In genomic region chr4:138969736-138970135, GRCm38 (mm10) we compare ENCODE assay signal across 17 mouse cellular contexts. TPM values are rescaled to one million over a fixed set of nuclear protein-coding genes. Genes with fewer than 3 reads are reported as not detected.
DNase-seq lines count a peak whose midpoint lies in the region; ATAC-seq and TF ChIP-seq lines count a peak whose summit lies in the region.
"Had no signal": no experiment of that assay in that cellular context is flagged by ENCODE, and none has a peak within 500 bp of the region (broad histone marks: within the 10 kb centered on the region; RNA-seq: fewer than 3 reads in every experiment).

No protein-coding gene starts in this region.

- H3K9me3 ChIP-seq in kidney, embryonic 16.5 days (ENCODE audit: low read length), result no peaks in the 10 kb centered on the region
- H3K9me3 ChIP-seq in intestine, embryonic 16.5 days (ENCODE audit: control insufficient read depth, low read length), result no peaks in the 10 kb centered on the region
- H3K9me3 ChIP-seq in lung, postnatal 0 days (ENCODE audit: low read length), result no peaks in the 10 kb centered on the region
- H3K9me3 ChIP-seq in forebrain, postnatal 0 days (ENCODE audit: low read length), result no peaks in the 10 kb centered on the region
- no peaks in the 10 kb centered on the region for H3K9me3 ChIP-seq in hindbrain, embryonic 12.5 days (replicated peaks)
- H3K9me3 ChIP-seq: embryonic facial prominence, embryonic 12.5 days; liver, embryonic 13.5 days; midbrain, embryonic 10.5 days had no signal

- 43% methylated on average over 9 of the region's 9 CpGs for WGBS in kidney, embryonic 16.5 days
- WGBS in intestine, embryonic 16.5 days, result 27% methylated on average over 9 of the region's 9 CpGs
- 16% methylated on average over 9 of the region's 9 CpGs for whole genome bisulfite sequencing in lung, postnatal 0 days
- 49% methylated on average over 9 of the region's 9 CpGs for WGBS in forebrain, postnatal 0 days
- WGBS in hindbrain, embryonic 12.5 days, result 73% methylated on average over 9 of the region's 9 CpGs

- no peak overlapping the region for H3K4me2 ChIP-seq in kidney, embryonic 16.5 days (replicated peaks; ENCODE audit: low read depth, low read length)
- peak overlapping the region; percentile 46 for H3K4me2 ChIP-seq in intestine, embryonic 16.5 days (ENCODE audit: low read depth, low read length)
- H3K4me2 ChIP-seq in lung, postnatal 0 days (replicated peaks; ENCODE audit: low read depth, low read length), result peak overlapping the region; percentile 28; the same call in 1 of the 2 replicates
- no peak overlapping the region for H3K4me2 ChIP-seq in forebrain, postnatal 0 days (ENCODE audit: low read depth)
- H3K4me2 ChIP-seq in hindbrain, embryonic 12.5 days (replicated peaks), result no peak overlapping the region
- H3K4me2 ChIP-seq: embryonic facial prominence, embryonic 12.5 days; liver, embryonic 13.5 days had no signal

- no peak overlapping the region for H3K4me3 ChIP-seq in kidney, embryonic 16.5 days (ENCODE audit: low read length)
- peak overlapping the region; percentile 59 for H3K4me3 ChIP-seq in intestine, embryonic 16.5 days (ENCODE audit: low read length)
- H3K4me3 ChIP-seq in lung, postnatal 0 days (ENCODE audit: low read depth, low read length), result no peak overlapping the region
- H3K4me3 ChIP-seq in testis, adult 2 months (ENCODE audit: control insufficient read depth, low read depth, low read length), result no peak overlapping the region
- no peak overlapping the region for H3K4me3 ChIP-seq in forebrain, postnatal 0 days (ENCODE audit: low read depth, low read length)
- no peak overlapping the region for H3K4me3 ChIP-seq in hindbrain, embryonic 12.5 days
- H3K4me3 ChIP-seq: embryonic facial prominence, embryonic 12.5 days; heart, adult 2 months; liver, embryonic 13.5 days; midbrain, embryonic 10.5 days; myocyte had no signal

- DNase-seq in kidney, adult 8-10 months, result peak; percentile 33 to 44
- DNase-seq in lung, postnatal 0 days (ENCODE audit: low spot score), result peak; percentile 71
- DNase-seq in forebrain, postnatal 0 days, result no peak
- DNase-seq: heart, adult 2 months; liver, embryonic 13.5 days; thymus, postnatal 14 days had no signal

- peaks cover 26% of the 10 kb centered on the region for H3K4me1 ChIP-seq in kidney, embryonic 16.5 days (ENCODE audit: insufficient read depth, low read length)
- peaks cover 17% of the 10 kb centered on the region; the same call in 1 of the 2 replicates for H3K4me1 ChIP-seq in intestine, embryonic 16.5 days (ENCODE audit: control insufficient read depth, insufficient read depth, low read length)
- H3K4me1 ChIP-seq in lung, postnatal 0 days (ENCODE audit: insufficient read depth, low read depth, low read length), result no peaks in the 10 kb centered on the region; the same call in 1 of the 2 replicates
- H3K4me1 ChIP-seq in testis, adult 2 months (ENCODE audit: control insufficient read depth, insufficient read depth, low read length), result peaks cover 17% of the 10 kb centered on the region
- 0 out of 2 replicates have a peak, but pooled peaks cover 3% of the 10 kb centered on the region for H3K4me1 ChIP-seq in forebrain, postnatal 0 days (ENCODE audit: insufficient read depth)
- H3K4me1 ChIP-seq in hindbrain, embryonic 12.5 days, result peaks cover 16% of the 10 kb centered on the region

- no peak for ATAC-seq in kidney, embryonic 16.5 days (ENCODE audit: low FRiP score, low TSS enrichment)
- no peak for ATAC-seq in intestine, embryonic 16.5 days
- ATAC-seq in lung, postnatal 0 days, result 0 out of 2 replicates have a peak, but pooled peaks have one; percentile 3
- ATAC-seq in forebrain, postnatal 0 days, result no peak
- no peak for ATAC-seq in hindbrain, embryonic 12.5 days (ENCODE audit: low FRiP score)
- ATAC-seq: Patski had no signal

- H3K36me3 ChIP-seq in kidney, embryonic 16.5 days (ENCODE audit: insufficient read depth, low read length), result no peaks in the 10 kb centered on the region
- H3K36me3 ChIP-seq in intestine, embryonic 16.5 days (ENCODE audit: control insufficient read depth, insufficient read depth, low read length), result no peaks in the 10 kb centered on the region
- H3K36me3 ChIP-seq in lung, postnatal 0 days (ENCODE audit: insufficient read depth, low read length), result no peaks in the 10 kb centered on the region
- H3K36me3 ChIP-seq in testis, adult 2 months (ENCODE audit: control insufficient read depth, insufficient read depth, low read length), result no peaks in the 10 kb centered on the region
- no peaks in the 10 kb centered on the region for H3K36me3 ChIP-seq in forebrain, postnatal 0 days (ENCODE audit: insufficient read depth)
- H3K36me3 ChIP-seq in hindbrain, embryonic 12.5 days, result no peaks in the 10 kb centered on the region
- H3K36me3 ChIP-seq: embryonic facial prominence, embryonic 12.5 days; liver, embryonic 13.5 days; midbrain, embryonic 10.5 days had no signal

- no peak overlapping the region for H3K9ac ChIP-seq in kidney, embryonic 16.5 days (replicated peaks; ENCODE audit: low read length)
- H3K9ac ChIP-seq in intestine, embryonic 16.5 days (ENCODE audit: low read depth, low read length), result peak overlapping the region; percentile 83
- no peak overlapping the region for H3K9ac ChIP-seq in lung, postnatal 0 days (replicated peaks; ENCODE audit: low read depth)
- H3K9ac ChIP-seq in forebrain, postnatal 0 days, result no peak overlapping the region
- no peak overlapping the region for H3K9ac ChIP-seq in hindbrain, embryonic 12.5 days
- H3K9ac ChIP-seq: embryonic facial prominence, embryonic 12.5 days; liver, embryonic 13.5 days had no signal

- TF ChIP-seq EP300 in lung, postnatal 0 days (IDR thresholded peaks at IDR 0.05), result no peak

- no peak for TF ChIP-seq CTCF in lung, postnatal 0 days (IDR thresholded peaks at IDR 0.05)
- no peak for TF ChIP-seq CTCF in testis, adult 2 months (IDR thresholded peaks at IDR 0.05; ENCODE audit: control insufficient read depth, insufficient read depth, insufficient replicate concordance, low read depth, low read length)
- TF ChIP-seq CTCF in forebrain, postnatal 0 days (IDR thresholded peaks at IDR 0.05; ENCODE audit: low read depth), result no peak

- H3K27me3 ChIP-seq in kidney, embryonic 16.5 days (ENCODE audit: insufficient read depth, low read length), result no peaks in the 10 kb centered on the region
- H3K27me3 ChIP-seq in intestine, embryonic 16.5 days (replicated peaks; ENCODE audit: control insufficient read depth, insufficient read depth, low read length), result no peaks in the 10 kb centered on the region
- H3K27me3 ChIP-seq in lung, postnatal 0 days (replicated peaks; ENCODE audit: insufficient read depth, low read length), result no peaks in the 10 kb centered on the region
- no peaks in the 10 kb centered on the region for H3K27me3 ChIP-seq in testis, adult 2 months (ENCODE audit: control insufficient read depth, insufficient read depth, low read length)
- H3K27me3 ChIP-seq in forebrain, postnatal 0 days (ENCODE audit: insufficient read depth, low read length), result no peaks in the 10 kb centered on the region
- H3K27me3 ChIP-seq in hindbrain, embryonic 12.5 days, result peaks cover 9% of the 10 kb centered on the region
- H3K27me3 ChIP-seq: embryonic facial prominence, embryonic 12.5 days; liver, embryonic 13.5 days had no signal

- TF ChIP-seq POLR2A in testis, adult 2 months (IDR thresholded peaks at IDR 0.05; ENCODE audit: control insufficient read depth, low read depth, low read length), result no peak

- no peak overlapping the region for H3K27ac ChIP-seq in kidney, embryonic 16.5 days (ENCODE audit: low read length)
- H3K27ac ChIP-seq in intestine, embryonic 16.5 days (ENCODE audit: low read length), result peak overlapping the region; percentile 96
- peak overlapping the region; percentile 59 for H3K27ac ChIP-seq in lung, postnatal 0 days (ENCODE audit: low read length)
- H3K27ac ChIP-seq in testis, adult 2 months (ENCODE audit: control insufficient read depth, insufficient read depth, low read depth, low read length), result peak overlapping the region; percentile 47; the same call in 1 of the 2 replicates
- no peak overlapping the region for H3K27ac ChIP-seq in forebrain, postnatal 0 days (ENCODE audit: low read depth, low read length)
- H3K27ac ChIP-seq in hindbrain, embryonic 12.5 days, result no peak overlapping the region
- H3K27ac ChIP-seq: embryonic facial prominence, embryonic 12.5 days; heart, adult 2 months; liver, embryonic 13.5 days; midbrain, embryonic 10.5 days had no signal

RNA-seq across cellular contexts. Expression of gene Rnf186, which starts 2.8 kb away (rescaled TPM):
- 9.8 and 11.0 TPM in 2 replicates for polyA plus RNA-seq in kidney, embryonic 16.5 days (2015; fragmentation: Nextera tagmentation; extraction: Ambion mirVana)
- 106 and 121 TPM in 2 replicates for polyA plus RNA-seq in intestine, embryonic 16.5 days (2015; fragmentation: Nextera tagmentation; extraction: Ambion mirVana)
- 17.9 and 21.6 TPM in 2 replicates for polyA plus RNA-seq in lung, postnatal 0 days (2015; fragmentation: Nextera tagmentation; extraction: Ambion mirVana)
- polyA plus RNA-seq in testis, adult 2 months (2012; rRNA removed), result 0.46 TPM in 1 of 2 replicates, not detected in the other
- total RNA-seq in forebrain, postnatal 0 days (2014; rRNA removed), result not detected in 2 replicates
- not detected in 2 replicates for polyA plus RNA-seq in forebrain, postnatal 0 days (2015; fragmentation: Nextera tagmentation; extraction: Ambion mirVana)
- polyA plus RNA-seq in hindbrain, embryonic 12.5 days (2016; fragmentation: Nextera tagmentation; extraction: Ambion mirVana), result not detected in 2 replicates
- total RNA-seq: heart, adult 2 months; layer of hippocampus, postnatal 14 days; left cerebral cortex, postnatal 36 days had no signal
- polyA plus RNA-seq: embryonic facial prominence, embryonic 12.5 days; hindbrain, embryonic 11.5 days; midbrain, embryonic 10.5 days; myocyte; Patski had no signal

RNA-seq across cellular contexts. Expression of gene Tmco4, which starts 3.0 kb away (rescaled TPM):
- polyA plus RNA-seq in kidney, embryonic 16.5 days (2015; fragmentation: Nextera tagmentation; extraction: Ambion mirVana), result 8.8 and 8.9 TPM in 2 replicates
- polyA plus RNA-seq in intestine, embryonic 16.5 days (2015; fragmentation: Nextera tagmentation; extraction: Ambion mirVana), result 16.3 and 17.1 TPM in 2 replicates
- 8.3 and 8.5 TPM in 2 replicates for polyA plus RNA-seq in lung, postnatal 0 days (2015; fragmentation: Nextera tagmentation; extraction: Ambion mirVana)
- polyA plus RNA-seq in testis, adult 2 months (2012; rRNA removed), result 3.3 and 3.4 TPM in 2 replicates
- total RNA-seq in forebrain, postnatal 0 days (2014; rRNA removed), result 1.5 and 4.0 TPM in 2 replicates
- polyA plus RNA-seq in forebrain, postnatal 0 days (2015; fragmentation: Nextera tagmentation; extraction: Ambion mirVana), result 1.4 and 1.5 TPM in 2 replicates
- polyA plus RNA-seq in hindbrain, embryonic 12.5 days (2016; fragmentation: Nextera tagmentation; extraction: Ambion mirVana), result 1.1 and 1.4 TPM in 2 replicates

RNA-seq across cellular contexts. Expression of gene Otud3, which starts 56.0 kb away (rescaled TPM):
- 3.0 and 3.6 TPM in 2 replicates for polyA plus RNA-seq in kidney, embryonic 16.5 days (2015; fragmentation: Nextera tagmentation; extraction: Ambion mirVana)
- 4.4 and 4.6 TPM in 2 replicates for polyA plus RNA-seq in intestine, embryonic 16.5 days (2015; fragmentation: Nextera tagmentation; extraction: Ambion mirVana)
- polyA plus RNA-seq in lung, postnatal 0 days (2015; fragmentation: Nextera tagmentation; extraction: Ambion mirVana), result 3.7 and 4.0 TPM in 2 replicates
- polyA plus RNA-seq in testis, adult 2 months (2012; rRNA removed), result 74.6 and 80.0 TPM in 2 replicates
- total RNA-seq in forebrain, postnatal 0 days (2014; rRNA removed), result 10.5 and 13.1 TPM in 2 replicates
- 2.6 and 2.8 TPM in 2 replicates for polyA plus RNA-seq in forebrain, postnatal 0 days (2015; fragmentation: Nextera tagmentation; extraction: Ambion mirVana)
- polyA plus RNA-seq in hindbrain, embryonic 12.5 days (2016; fragmentation: Nextera tagmentation; extraction: Ambion mirVana), result 3.3 and 4.0 TPM in 2 replicates

Comparison
In these comparisons a context has a peak if more than half of its experiments do, and no peak if none do; other contexts are left out.
1. H3K27ac ChIP-seq: peak in intestine, embryonic 16.5 days (single experiment), lung, postnatal 0 days (single experiment) and testis, adult 2 months (single experiment); none in kidney, embryonic 16.5 days (single experiment), forebrain, postnatal 0 days (single experiment) and hindbrain, embryonic 12.5 days (single experiment).
2. H3K4me2 ChIP-seq: peak in intestine, embryonic 16.5 days (single experiment) and lung, postnatal 0 days (single experiment); none in kidney, embryonic 16.5 days (single experiment), forebrain, postnatal 0 days (single experiment) and hindbrain, embryonic 12.5 days (single experiment).
3. RNA of gene Otud3, which starts 56.0 kb away (polyA plus RNA-seq): 74.6 to 80.0 TPM in testis, adult 2 months; 4.4 to 4.6 TPM in intestine, embryonic 16.5 days, 3.3 to 4.0 TPM in hindbrain, embryonic 12.5 days, 3.7 to 4.0 TPM in lung, postnatal 0 days, 3.0 to 3.6 TPM in kidney, embryonic 16.5 days and 2.6 to 2.8 TPM in forebrain, postnatal 0 days; every median in the first group is over 10 times any median in the second.